Mouse (Mus musculus) lung, postnatal 36 days (tissue): ENCODE measurements around the gene Slc2a10.

ENCODE experiments used
- DNase-seq: peaks from one replicate; pipeline ENCODE4 v3.0.0; 2022; ENCODE audit warnings: mixed read lengths

Gene Slc2a10

GRCm38 (mm10) chr2:165503259-165504203 is at the start of gene Slc2a10:
Gene Slc2a10, plus strand, starts transcription at chr2:165503787.
- peak; percentile 63 for DNase-seq

GRCm38 (mm10) chr2:165456710-165457109 is 46.9 kb upstream of the Slc2a10 start:
- DNase-seq, result no peak

GRCm38 (mm10) chr2:165458189-165458588 is 45.4 kb upstream of the Slc2a10 start:
- DNase-seq, result no peak

- no peak for DNase-seq
These were observed 43.9 kb upstream of the Slc2a10 start for GRCm38 (mm10) chr2:165459663-165460062.

- DNase-seq, result peak; percentile 69
These were observed 35.6 kb upstream of the Slc2a10 start for GRCm38 (mm10) chr2:165467824-165468452.

GRCm38 (mm10) chr2:165470167-165470566 is 33.4 kb upstream of the Slc2a10 start:
- DNase-seq, result peak; percentile 38

GRCm38 (mm10) chr2:165471943-165472342 is 31.6 kb upstream of the Slc2a10 start:
- DNase-seq, result no peak

GRCm38 (mm10) chr2:165473003-165473402 is 30.6 kb upstream of the Slc2a10 start, which contains the start of gene Slc13a3:
Gene Slc13a3, minus strand, starts transcription at chr2:165473230.
- no peak for DNase-seq

- no peak for DNase-seq
These were observed 28.2 kb upstream of the Slc2a10 start for GRCm38 (mm10) chr2:165475412-165475811.

GRCm38 (mm10) chr2:165475850-165476249 is 27.7 kb upstream of the Slc2a10 start:
- DNase-seq, result no peak

- DNase-seq, result no peak
These were observed 21.6 kb upstream of the Slc2a10 start for GRCm38 (mm10) chr2:165482003-165482402.

- DNase-seq, result no peak
These were observed 19.4 kb upstream of the Slc2a10 start for GRCm38 (mm10) chr2:165484152-165484551.

- no peak for DNase-seq
These were observed 17.8 kb upstream of the Slc2a10 start for GRCm38 (mm10) chr2:165485826-165486225.

- no peak for DNase-seq
These were observed 17.2 kb upstream of the Slc2a10 start for GRCm38 (mm10) chr2:165486401-165486800.

GRCm38 (mm10) chr2:165486881-165487535 is 16.6 kb upstream of the Slc2a10 start:
- DNase-seq, result peak; percentile 60

- DNase-seq, result peak; percentile 86
These were observed 10.7 kb upstream of the Slc2a10 start, which contains the start of gene Trp53rka for GRCm38 (mm10) chr2:165492648-165493553. Gene Trp53rka, minus strand, starts transcription at chr2:165493324.

GRCm38 (mm10) chr2:165493587-165494210 is 9.9 kb upstream of the Slc2a10 start:
- no peak for DNase-seq

GRCm38 (mm10) chr2:165494495-165494894 is 9.1 kb upstream of the Slc2a10 start:
- no peak for DNase-seq

GRCm38 (mm10) chr2:165496251-165496650 is 7.3 kb upstream of the Slc2a10 start:
- DNase-seq, result peak; percentile 71

GRCm38 (mm10) chr2:165497706-165498275 is 5.8 kb upstream of the Slc2a10 start:
- no peak for DNase-seq

GRCm38 (mm10) chr2:165498816-165499215 is 4.8 kb upstream of the Slc2a10 start:
- DNase-seq, result no peak
